Mouse (Mus musculus) small intestine, adult 10 weeks (tissue): Measurements from ENCODE around the gene Cklf. TPM values are rescaled to one million over a fixed set of nuclear protein-coding genes. Genes with fewer than 3 reads are reported as not detected.

ENCODE experiments used
- polyA plus RNA-seq: library from polyadenylated mRNA; stranded (reverse); fragments of 350-450 nt; fragmentation: Illumina TruSeq; extraction: RNeasy Lipid Tissue Mini Kit (QIAGEN cat#74804); gene quantifications from one replicate; pipeline ENCODE4 v1.2.3, GENCODE M21; 2014; ENCODE audit warnings: low replicate concordance

Cklf gene
- 8.5 TPM for polyA plus RNA-seq

GRCm38 (mm10) chr8:104250439-104251367 lies at the start of gene Cklf:
Gene Cklf (plus strand): TSS chr8:104250861.

GRCm38 (mm10) chr8:104248276-104248675 lies 2.4 kb upstream of the Cklf start, which contains the start of gene Tk2:
Gene Tk2 (minus strand): TSS chr8:104248558.

GRCm38 (mm10) chr8:104293081-104293480 lies 42.4 kb downstream of the Cklf start, which contains the start of gene Cmtm2a:
Gene Cmtm2a (minus strand): TSS chr8:104293181.

GRCm38 (mm10) chr8:104309441-104310155 lies 58.9 kb downstream of the Cklf start, which contains the start of the genes Gm45711 and Cmtm1:
Gene Gm45711 (minus strand): TSS chr8:104310081.
Gene Cmtm1 (minus strand): TSS chr8:104310145.

Other genes starting within 250 kb of the Cklf start
- gene Cdh5, start 149.2 kb upstream of the Cklf start, polyA plus RNA-seq = 2.5 TPM
- gene Bean1, start 80.4 kb upstream of the Cklf start, polyA plus RNA-seq = 0.15 TPM
- gene Tk2, start 2.3 kb upstream of the Cklf start, polyA plus RNA-seq = 3.3 TPM
- gene Cmtm2a, start 42.3 kb downstream of the Cklf start, polyA plus RNA-seq = not detected
- not detected for gene Gm45711, start 59.2 kb downstream of the Cklf start, polyA plus RNA-seq
- not detected for gene Cmtm1, start 59.3 kb downstream of the Cklf start, polyA plus RNA-seq
- not detected for gene Gm11020, start 70.7 kb downstream of the Cklf start, polyA plus RNA-seq
- not detected for gene Cmtm2b, start 71.4 kb downstream of the Cklf start, polyA plus RNA-seq
- 4.5 TPM for gene Cmtm3, start 88.5 kb downstream of the Cklf start, polyA plus RNA-seq
- 61.4 TPM for gene Cmtm4, start 144.9 kb downstream of the Cklf start, polyA plus RNA-seq
- gene Dync1li2, start 192.2 kb downstream of the Cklf start, polyA plus RNA-seq = 50.8 TPM